Mouse (Mus musculus) common myeloid progenitor, adult 5-6 weeks (primary cell): Measurements from ENCODE around the gene Xpr1. TPM values are rescaled to one million over a fixed set of nuclear protein-coding genes. Genes with fewer than 3 reads are reported as not detected.

Experiments
- ATAC-seq: replicated peaks from 2 replicates; pipeline ENCODE4 v1.8.0; 2016; ENCODE audit warnings: low read depth, mild to moderate bottlenecking, moderate TSS enrichment, inconsistent platforms; ENCODE audit not compliant: poor library complexity, severe bottlenecking
- total RNA-seq: library from RNA; stranded (forward); fragments of 200-1000, 187-1606 nt; gene quantifications from 2 replicates; pipeline ENCODE4 v1.2.3, GENCODE M21; 2017

Xpr1 gene
- total RNA-seq, 1 experiment from 2014 or later = 34.1 TPM

- ATAC-seq = no peak
These were observed 73.2 kb downstream of the Xpr1 start for GRCm38 (mm10) chr1:155344019-155344418.

GRCm38 (mm10) chr1:155339622-155340021 is 77.6 kb downstream of the Xpr1 start:
- ATAC-seq = no peak

GRCm38 (mm10) chr1:155337315-155337714 is 79.9 kb downstream of the Xpr1 start:
- peak; percentile 52; the same call in 1 of the 2 replicates for ATAC-seq

GRCm38 (mm10) chr1:155335963-155336362 is 81.3 kb downstream of the Xpr1 start:
- ATAC-seq = no peak

- ATAC-seq = peak; percentile 92
These were observed 95.0 kb downstream of the Xpr1 start for GRCm38 (mm10) chr1:155322183-155322582.

- no peak for ATAC-seq
These were observed 97.0 kb downstream of the Xpr1 start for GRCm38 (mm10) chr1:155320091-155320833.

GRCm38 (mm10) chr1:155319513-155319912 is 97.7 kb downstream of the Xpr1 start:
- no peak for ATAC-seq

GRCm38 (mm10) chr1:155311672-155312071 is 105.5 kb downstream of the Xpr1 start:
- ATAC-seq = no peak

- no peak for ATAC-seq
These were observed 110.3 kb downstream of the Xpr1 start for GRCm38 (mm10) chr1:155306879-155307278.

GRCm38 (mm10) chr1:155303402-155303801 is 113.8 kb downstream of the Xpr1 start:
- no peak for ATAC-seq

GRCm38 (mm10) chr1:155297615-155298014 is 119.6 kb downstream of the Xpr1 start:
- ATAC-seq = no peak

- ATAC-seq = no peak
These were observed 120.0 kb downstream of the Xpr1 start for GRCm38 (mm10) chr1:155297203-155297602.

- peak; percentile 98 for ATAC-seq
These were observed 123.8 kb downstream of the Xpr1 start for GRCm38 (mm10) chr1:155293446-155293845.

GRCm38 (mm10) chr1:155289411-155289810 is 127.8 kb downstream of the Xpr1 start:
- no peak for ATAC-seq

- ATAC-seq = no peak
These were observed 129.2 kb downstream of the Xpr1 start for GRCm38 (mm10) chr1:155288033-155288432.

GRCm38 (mm10) chr1:155283808-155284207 is 133.4 kb downstream of the Xpr1 start:
- peak; percentile 65 for ATAC-seq

- peak; percentile 93 for ATAC-seq
These were observed 136.0 kb downstream of the Xpr1 start for GRCm38 (mm10) chr1:155281003-155281793.

GRCm38 (mm10) chr1:155280306-155280705 is 136.9 kb downstream of the Xpr1 start:
- ATAC-seq = no peak

GRCm38 (mm10) chr1:155276381-155277033 is 140.7 kb downstream of the Xpr1 start:
- no peak for ATAC-seq

- no peak for ATAC-seq
These were observed 141.4 kb downstream of the Xpr1 start for GRCm38 (mm10) chr1:155275793-155276192.

- no peak for ATAC-seq
These were observed 142.2 kb downstream of the Xpr1 start for GRCm38 (mm10) chr1:155274976-155275375.
